In genomic region chr4:137250333-137250732, GRCm38 (mm10) we compare ENCODE assay signal across 25 mouse cellular contexts. TPM values are rescaled to one million over a fixed set of nuclear protein-coding genes. Genes with fewer than 3 reads are reported as not detected.
DNase-seq lines count a peak whose midpoint lies in the region; ATAC-seq and TF ChIP-seq lines count a peak whose summit lies in the region.
"Had no signal": no experiment of that assay in that cellular context is flagged by ENCODE, and none has a peak within 500 bp of the region (broad histone marks: within the 10 kb centered on the region; RNA-seq: fewer than 3 reads in every experiment).

No protein-coding gene starts in this region.

- peaks cover 26% of the 10 kb centered on the region for H3K4me1 ChIP-seq in kidney, embryonic 15.5 days
- H3K4me1 ChIP-seq in lung, embryonic 16.5 days (replicated peaks; ENCODE audit: control insufficient read depth, insufficient read depth, low read length) = 0 out of 2 replicates have a peak, but pooled peaks cover 2% of the 10 kb centered on the region
- no peaks in the 10 kb centered on the region for H3K4me1 ChIP-seq in lung, postnatal 0 days (ENCODE audit: insufficient read depth, low read depth, low read length)
- H3K4me1 ChIP-seq: hindbrain, embryonic 15.5 days had no signal

- peak overlapping the region; percentile 19; the same call in 1 of the 2 replicates for H3K4me2 ChIP-seq in kidney, embryonic 15.5 days
- H3K4me2 ChIP-seq in lung, embryonic 16.5 days (ENCODE audit: low read depth, low read length) = no peak overlapping the region
- no peak overlapping the region for H3K4me2 ChIP-seq in lung, postnatal 0 days (replicated peaks; ENCODE audit: low read depth, low read length)
- H3K4me2 ChIP-seq: embryonic facial prominence, embryonic 15.5 days; hindbrain, embryonic 15.5 days; neural tube, embryonic 12.5 days had no signal

- ATAC-seq in kidney, embryonic 15.5 days (replicated peaks; ENCODE audit: low FRiP score) = peak; percentile 26; the same call in 1 of the 2 replicates
- ATAC-seq in lung, embryonic 16.5 days (ENCODE audit: low read depth) = 0 out of 2 replicates have a peak, but pooled peaks have one; percentile 10
- ATAC-seq in lung, postnatal 0 days = no peak; the same call in 1 of the 2 replicates

- 45% methylated on average over 5 of the region's 5 CpGs for WGBS in kidney, embryonic 15.5 days
- WGBS in lung, embryonic 16.5 days = 37% methylated on average over 5 of the region's 5 CpGs
- 46% methylated on average over 5 of the region's 5 CpGs for WGBS in lung, postnatal 0 days

- no peaks in the 10 kb centered on the region for H3K36me3 ChIP-seq in kidney, embryonic 15.5 days
- H3K36me3 ChIP-seq in lung, embryonic 16.5 days (ENCODE audit: control insufficient read depth, insufficient read depth, low read length) = no peaks in the 10 kb centered on the region
- no peaks in the 10 kb centered on the region for H3K36me3 ChIP-seq in lung, postnatal 0 days (ENCODE audit: insufficient read depth, low read length)
- H3K36me3 ChIP-seq: embryonic facial prominence, embryonic 15.5 days; heart, embryonic 10.5 days; hindbrain, embryonic 15.5 days; neural tube, embryonic 12.5 days had no signal

- no peak for TF ChIP-seq EP300 in lung, postnatal 0 days (IDR thresholded peaks at IDR 0.05)

- no peaks in the 10 kb centered on the region for H3K27me3 ChIP-seq in kidney, embryonic 15.5 days
- H3K27me3 ChIP-seq in lung, embryonic 16.5 days (ENCODE audit: control insufficient read depth, insufficient read depth, low read depth, low read length) = no peaks in the 10 kb centered on the region
- H3K27me3 ChIP-seq in lung, postnatal 0 days (replicated peaks; ENCODE audit: insufficient read depth, low read length) = no peaks in the 10 kb centered on the region
- H3K27me3 ChIP-seq: embryonic facial prominence, embryonic 15.5 days; hindbrain, embryonic 15.5 days; neural tube, embryonic 12.5 days; Patski had no signal

- peak overlapping the region; percentile 45 for H3K27ac ChIP-seq in kidney, embryonic 15.5 days
- no peak overlapping the region for H3K27ac ChIP-seq in lung, embryonic 16.5 days (ENCODE audit: low read length)
- H3K27ac ChIP-seq in lung, postnatal 0 days (ENCODE audit: low read length) = no peak overlapping the region
- H3K27ac ChIP-seq: embryonic facial prominence, embryonic 15.5 days; heart, embryonic 10.5 days; hindbrain, embryonic 15.5 days; layer of hippocampus, adult 2 months; neural tube, embryonic 12.5 days had no signal

- H3K9ac ChIP-seq in kidney, embryonic 15.5 days = no peak overlapping the region
- no peak overlapping the region for H3K9ac ChIP-seq in lung, embryonic 16.5 days (ENCODE audit: low read length)
- no peak overlapping the region for H3K9ac ChIP-seq in lung, postnatal 0 days (replicated peaks; ENCODE audit: low read depth)
- H3K9ac ChIP-seq: embryonic facial prominence, embryonic 15.5 days; hindbrain, embryonic 15.5 days; neural tube, embryonic 12.5 days had no signal

- no peak overlapping the region for H3K4me3 ChIP-seq in kidney, embryonic 15.5 days (replicated peaks)
- H3K4me3 ChIP-seq in lung, embryonic 16.5 days (ENCODE audit: low read length) = no peak overlapping the region
- H3K4me3 ChIP-seq in lung, postnatal 0 days (ENCODE audit: low read depth, low read length) = no peak overlapping the region
- H3K4me3 ChIP-seq: embryonic facial prominence, embryonic 15.5 days; heart, embryonic 10.5 days; hindbrain, embryonic 15.5 days; layer of hippocampus, adult 2 months; neural tube, embryonic 12.5 days had no signal

- no peak for TF ChIP-seq CTCF in lung, postnatal 0 days (IDR thresholded peaks at IDR 0.05)

- peak; percentile 24 for DNase-seq in adrenal gland, postnatal 14 days
- DNase-seq in adrenal gland, adult 8-10 months = no peak
- no peak for DNase-seq in kidney, adult 9 months
- no peak for DNase-seq in lung, postnatal 0 days (ENCODE audit: low spot score)
- DNase-seq in urinary bladder, postnatal 14 days (ENCODE audit: low spot score) = peak; percentile 56
- DNase-seq in urinary bladder, adult 2 months (ENCODE audit: low spot score) = no peak
- DNase-seq: adrenal gland, postnatal 10 days; cerebellum, adult 11 months; cerebellum, postnatal 14 days; heart, postnatal 14 days; layer of hippocampus, postnatal 36 days; liver; lung, postnatal 36 days; right cerebral cortex, postnatal 14 days; spleen, adult 18-20 months had no signal

- H3K9me3 ChIP-seq in kidney, embryonic 15.5 days (replicated peaks) = no peaks in the 10 kb centered on the region
- H3K9me3 ChIP-seq in lung, embryonic 16.5 days (ENCODE audit: control insufficient read depth, low read length) = no peaks in the 10 kb centered on the region; the same call in 1 of the 2 replicates
- H3K9me3 ChIP-seq in lung, postnatal 0 days (ENCODE audit: low read length) = no peaks in the 10 kb centered on the region
- H3K9me3 ChIP-seq: embryonic facial prominence, embryonic 15.5 days; hindbrain, embryonic 15.5 days had no signal

RNA-seq across cellular contexts. Expression of gene Wnt4, which starts 27.0 kb away (rescaled TPM):
- 46.2 and 51.3 TPM in 2 replicates for total RNA-seq in adrenal gland, postnatal 14 days (2021)
- 100 to 1,000 TPM in 3 of 4 experiments, 10 to 100 TPM in 1; 83.8 to 130 (median 108) TPM for total RNA-seq in adrenal gland, adult 8-10 months (2022)
- 10.6 and 10.9 TPM in 2 replicates for polyA plus RNA-seq in kidney, embryonic 15.5 days (2015; fragmentation: Nextera tagmentation; extraction: Ambion mirVana)
- polyA plus RNA-seq in lung, embryonic 16.5 days (2015; fragmentation: Nextera tagmentation; extraction: Ambion mirVana) = 0.48 and 0.62 TPM in 2 replicates
- 2.1 and 2.2 TPM in 2 replicates for polyA plus RNA-seq in lung, postnatal 0 days (2015; fragmentation: Nextera tagmentation; extraction: Ambion mirVana)
- polyA plus RNA-seq in urinary bladder, adult 2 months (2012; rRNA removed) = 25.1 and 28.3 TPM in 2 replicates
- total RNA-seq: megakaryocyte-erythroid progenitor cell, adult 5-6 weeks; monocyte, adult 5-6 weeks had no signal

Comparison
In these comparisons a context has a peak if more than half of its experiments do, and no peak if none do; other contexts are left out.
1. DNase-seq: peak in adrenal gland, postnatal 14 days (single experiment) and urinary bladder, postnatal 14 days (single experiment); none in adrenal gland, adult 8-10 months (single experiment), kidney, adult 9 months (single experiment), lung, postnatal 0 days (single experiment) and urinary bladder, adult 2 months (single experiment).